In genomic region chr2:132846407-132847358, GRCm38 (mm10) we compare ENCODE assay signal across 8 mouse cellular contexts. TPM values are rescaled to one million over a fixed set of nuclear protein-coding genes. Genes with fewer than 3 reads are reported as not detected.
DNase-seq lines count a peak whose midpoint lies in the region; ATAC-seq lines count a peak whose summit lies in the region.

Crls1 (plus strand) TSS chr2:132846666.

- ATAC-seq in CD4-positive, CD25-positive, alpha-beta regulatory T cell, adult 4 months = peak; percentile 86
- ATAC-seq in heart, embryonic 14.5 days (ENCODE audit: insufficient number of reproducible peaks, insufficient read depth, low FRiP score, low read depth) = peak; percentile 88
- ATAC-seq in liver, embryonic 13.5 days (ENCODE audit: low read depth) = peak; percentile 91
- peak; percentile 88 for ATAC-seq in stomach, embryonic 16.5 days (ENCODE audit: insufficient read depth, low FRiP score)

- H3K36me3 ChIP-seq in heart, embryonic 14.5 days (ENCODE audit: control insufficient read depth, insufficient read depth, low read length) = peaks cover 26% of the 10 kb centered on the region
- peaks cover 14% of the 10 kb centered on the region for H3K36me3 ChIP-seq in liver, embryonic 13.5 days
- no peaks in the 10 kb centered on the region for H3K36me3 ChIP-seq in stomach, embryonic 16.5 days (ENCODE audit: control insufficient read depth, insufficient read depth, low read length)

- DNase-seq in c-Kit-negative CD71-positive TER-119-positive erythroid progenitor cells, embryonic 14.5 days (ENCODE audit: low read depth, low spot score) = peak; percentile 90
- peak; percentile 78 for DNase-seq in fibroblast of lung, adult 2 months (ENCODE audit: low read depth)
- peak; percentile 96 for DNase-seq in kidney, postnatal 14 days
- peak; percentile 96 for DNase-seq in liver, embryonic 13.5 days
- DNase-seq in neural tube, embryonic 10.5 days (ENCODE audit: extremely low spot score, low spot score) = peak; percentile 100

- peak within 1 kb of the TSS; percentile 92 to 93 for H3K4me3 ChIP-seq in heart, embryonic 14.5 days (ENCODE audit: control insufficient read depth in 1 of 2, insufficient read depth in 1 of 2, low read depth in 1 of 2, low read length in 2 of 2)
- H3K4me3 ChIP-seq in liver, embryonic 13.5 days (replicated peaks) = peak within 1 kb of the TSS; percentile 87
- peak within 1 kb of the TSS; percentile 97 for H3K4me3 ChIP-seq in stomach, embryonic 16.5 days (replicated peaks; ENCODE audit: low read length)

- H3K4me1 ChIP-seq in heart, embryonic 14.5 days (ENCODE audit: control insufficient read depth in 2 of 2, insufficient read depth in 2 of 2, low read length in 2 of 2) = peaks cover 4 to 10% of the 10 kb centered on the region in 2 experiments; a peak in 2 of 4 replicates
- peaks cover 39% of the 10 kb centered on the region for H3K4me1 ChIP-seq in liver, embryonic 13.5 days (replicated peaks)
- H3K4me1 ChIP-seq in stomach, embryonic 16.5 days (ENCODE audit: control insufficient read depth, insufficient read depth, low read length) = peaks cover 8% of the 10 kb centered on the region

- peak within 1 kb of the TSS; percentile 82 for H3K4me2 ChIP-seq in heart, embryonic 14.5 days (ENCODE audit: low read length)
- H3K4me2 ChIP-seq in liver, embryonic 13.5 days = peak within 1 kb of the TSS; percentile 91
- H3K4me2 ChIP-seq in stomach, embryonic 16.5 days (ENCODE audit: low read depth, low read length) = peak within 1 kb of the TSS; percentile 56

- H3K27me3 ChIP-seq in heart, embryonic 14.5 days (ENCODE audit: control insufficient read depth, insufficient read depth, low read length) = no peaks in the 10 kb centered on the region
- H3K27me3 ChIP-seq in liver, embryonic 13.5 days = no peaks in the 10 kb centered on the region
- H3K27me3 ChIP-seq in stomach, embryonic 16.5 days (ENCODE audit: control insufficient read depth, insufficient read depth, low read length) = no peaks in the 10 kb centered on the region

- H3K9ac ChIP-seq in heart, embryonic 14.5 days (ENCODE audit: low read length) = peak within 1 kb of the TSS; percentile 90
- peak within 1 kb of the TSS; percentile 93 for H3K9ac ChIP-seq in liver, embryonic 13.5 days
- H3K9ac ChIP-seq in stomach, embryonic 16.5 days (ENCODE audit: low read length) = peak within 1 kb of the TSS; percentile 94

- under 1% methylated on average over 89 of the region's 96 CpGs for WGBS in heart, embryonic 14.5 days
- under 1% methylated on average over 96 of the region's 96 CpGs for WGBS in liver, embryonic 13.5 days (ENCODE audit: insufficient replicate concordance)
- under 1% methylated on average over 71 of the region's 96 CpGs for WGBS in stomach, embryonic 16.5 days

- peak within 1 kb of the TSS; percentile 72 to 85 for H3K27ac ChIP-seq in heart, embryonic 14.5 days (replicated peaks in 1 of 2; ENCODE audit: control insufficient read depth in 1 of 2, insufficient read depth in 1 of 2, low read depth in 2 of 2, low read length in 2 of 2)
- H3K27ac ChIP-seq in liver, embryonic 13.5 days = peak within 1 kb of the TSS; percentile 83
- peak within 1 kb of the TSS; percentile 85 for H3K27ac ChIP-seq in stomach, embryonic 16.5 days (ENCODE audit: low read length)

- H3K9me3 ChIP-seq in heart, embryonic 14.5 days (ENCODE audit: control insufficient read depth, low read length) = no peaks in the 10 kb centered on the region
- no peaks in the 10 kb centered on the region for H3K9me3 ChIP-seq in liver, embryonic 13.5 days (replicated peaks)
- no peaks in the 10 kb centered on the region for H3K9me3 ChIP-seq in stomach, embryonic 16.5 days (replicated peaks; ENCODE audit: control insufficient read depth, low read length)

RNA-seq across cellular contexts. Expression of gene Crls1, which starts in this region (rescaled TPM):
- polyA plus RNA-seq in CD4-positive, CD25-positive, alpha-beta regulatory T cell, adult 4 months (2017; shearing (Covaris generic)) = 1 to 10 TPM; 3.4 to 5.4 TPM
- polyA plus RNA-seq in heart, embryonic 14.5 days (2014; fragmentation: Nextera tagmentation; extraction: Ambion mirVana) = 21.9 and 25.6 TPM in 2 replicates
- polyA plus RNA-seq in liver, embryonic 13.5 days (2015; fragmentation: Nextera tagmentation; extraction: Ambion mirVana) = 8.7 and 10.2 TPM in 2 replicates
- 8.2 and 9.2 TPM in 2 replicates for polyA plus RNA-seq in stomach, embryonic 16.5 days (2015; fragmentation: Nextera tagmentation; extraction: Ambion mirVana)

Comparison
In these comparisons a context has a peak if more than half of its experiments do, and no peak if none do; other contexts are left out.
1. Peak in every context shown above with its lines: DNase-seq, ATAC-seq, H3K4me3 ChIP-seq and H3K27ac ChIP-seq.